Mouse (Mus musculus): ENCODE data around the gene Fam98b. TPM values are rescaled to one million over a fixed set of nuclear protein-coding genes. Genes with fewer than 3 reads are reported as not detected.

Fam98b gene
- total RNA-seq, 1 experiment from 2014 or later: 46.8 TPM

GRCm38 (mm10) chr2:117303391-117304350 is 54.1 kb downstream of the Fam98b start:
- DNase-seq: no peak

DNA sequence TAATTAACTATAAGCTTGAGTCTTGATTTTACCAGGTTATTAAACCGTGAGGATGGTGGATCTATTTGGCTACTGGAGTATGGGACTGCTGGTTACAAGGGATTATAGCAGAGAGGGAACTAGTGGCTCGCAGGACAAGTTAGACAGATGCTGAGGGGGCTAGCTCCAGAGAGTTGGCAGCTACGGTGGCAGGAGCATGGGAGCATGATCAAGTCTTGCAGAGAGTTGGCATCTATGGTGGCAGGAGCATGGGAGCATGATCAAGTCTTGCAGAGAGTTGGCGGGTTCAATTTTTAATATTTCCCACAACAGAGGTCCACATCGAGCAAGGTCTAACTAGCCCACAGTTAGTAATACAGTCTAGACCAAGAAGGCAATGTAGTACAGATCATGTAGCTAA is 55.4 kb downstream of the Fam98b start:
- DNase-seq: no peak

- no peak for DNase-seq
Observed at GRCm38 (mm10) chr2:117307959-117308358, 58.4 kb downstream of the Fam98b start.

DNA sequence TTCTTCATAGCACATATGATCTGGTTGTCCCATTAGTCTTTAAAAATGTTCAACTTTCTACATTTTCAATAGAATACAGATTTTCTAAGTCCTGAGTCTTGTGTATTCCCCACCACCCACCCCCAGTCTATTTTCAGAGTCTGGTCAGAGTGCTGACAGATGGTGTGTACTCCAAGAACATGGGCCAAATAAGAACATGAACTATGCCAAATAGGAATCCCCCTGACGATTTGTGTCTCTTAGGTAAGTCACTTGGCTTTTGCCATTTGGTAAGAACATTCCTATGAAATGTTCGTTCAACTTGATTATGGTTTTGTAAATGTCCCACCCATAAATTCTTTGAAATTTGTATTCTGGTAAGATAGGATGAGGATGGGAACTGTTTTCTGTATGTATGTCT is 59.5 kb downstream of the Fam98b start:
- no peak for DNase-seq

DNA sequence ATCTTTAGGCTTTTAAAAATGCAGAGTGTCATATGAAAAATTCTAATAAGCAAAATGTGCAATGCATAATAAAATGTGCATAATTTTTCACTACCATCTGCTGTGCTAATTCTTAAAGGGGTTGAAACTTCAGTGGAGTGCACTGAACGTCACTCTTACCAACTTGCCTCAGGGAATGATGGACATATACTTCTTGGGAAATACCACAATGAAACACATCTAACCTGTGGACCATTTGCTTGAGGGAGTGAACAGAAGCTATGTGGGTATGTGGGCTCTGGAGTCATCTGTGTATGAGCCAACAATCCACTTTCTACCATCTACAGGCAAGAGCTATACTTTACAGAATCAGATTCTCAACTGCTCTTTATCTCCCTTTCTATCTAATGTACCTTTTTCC is 61.8 kb downstream of the Fam98b start:
- no peak for DNase-seq

DNA sequence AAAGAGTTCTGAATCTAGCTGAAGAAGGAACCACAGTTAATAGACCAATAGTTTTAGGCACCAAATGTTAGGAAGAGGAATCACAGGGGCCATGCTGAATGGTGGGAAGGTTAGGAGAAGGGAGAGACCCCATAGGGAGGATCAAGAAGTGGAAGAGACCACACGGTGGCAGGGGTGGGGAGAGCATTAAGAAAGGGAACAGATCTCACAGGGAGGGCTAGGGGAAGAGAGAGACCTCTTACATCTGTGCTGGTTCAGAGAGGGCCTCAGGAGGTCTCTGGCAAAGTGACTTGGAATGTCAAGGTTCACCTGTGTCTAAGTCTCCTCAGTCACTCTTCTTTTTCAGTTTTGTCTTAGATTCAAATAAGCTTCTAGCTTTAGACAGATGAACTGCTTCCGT is 62.5 kb downstream of the Fam98b start:
- DNase-seq: no peak

DNA sequence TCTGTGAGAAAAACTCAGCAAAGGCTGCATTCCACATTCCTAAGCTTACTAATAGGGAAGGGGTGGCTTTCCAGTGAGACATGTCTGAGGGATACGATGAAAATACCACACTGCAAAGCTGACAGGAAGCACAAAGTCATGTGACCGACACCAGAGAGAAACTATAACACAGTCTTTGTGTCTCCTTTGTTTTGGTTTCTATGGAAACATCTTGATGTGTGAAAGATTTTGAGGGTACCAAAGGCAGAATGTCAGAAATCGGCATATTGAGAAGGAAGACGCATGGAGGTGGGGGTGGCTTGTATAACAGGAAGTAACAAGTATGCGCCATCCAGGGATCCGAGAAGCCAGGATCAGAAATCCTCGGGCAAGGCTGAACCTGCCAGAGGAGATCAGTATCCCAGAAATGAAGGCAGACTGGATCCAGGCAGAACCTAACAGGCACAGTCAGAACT is 62.9 kb downstream of the Fam98b start:
- DNase-seq: no peak

- DNase-seq: no peak
Observed at GRCm38 (mm10) chr2:117313586-117314235, 64.2 kb downstream of the Fam98b start.

DNA sequence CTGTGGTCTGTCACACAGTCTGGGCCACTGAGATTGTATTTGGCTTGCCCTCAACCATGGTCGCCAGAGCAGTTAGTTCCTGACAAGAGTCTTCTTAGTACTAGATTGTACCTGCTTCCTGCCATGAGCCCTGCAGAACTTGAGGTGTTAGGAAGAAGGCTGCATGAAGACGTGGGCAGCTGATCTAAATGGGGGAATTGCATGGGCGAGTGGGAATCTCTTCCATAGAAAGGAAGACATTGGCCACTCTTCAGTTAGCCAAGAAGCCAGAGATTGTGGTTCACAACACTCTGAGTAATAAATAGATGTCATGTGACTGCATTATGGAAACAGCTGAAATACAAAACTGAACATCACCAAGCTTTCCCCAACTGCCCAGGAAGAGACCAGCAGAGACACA is 69.5 kb downstream of the Fam98b start:
- no peak for DNase-seq

Other genes starting within 250 kb of the Fam98b start
- gene Spred1, start 128.4 kb upstream of the Fam98b start, total RNA-seq (2021): 91.5 and 103 TPM in 2 replicates
- gene Rasgrp1, start 93.3 kb downstream of the Fam98b start, total RNA-seq (2021): 0.19 and 0.49 TPM in 2 replicates